Mouse (Mus musculus) CH12.LX (cell line): ENCODE measurements around the gene Fam71e1. TPM values are rescaled to one million over a fixed set of nuclear protein-coding genes. Genes with fewer than 3 reads are reported as not detected.

Experiments
- DNase-seq: peaks from one replicate; pipeline ENCODE4 v3.0.0-alpha.2; 2013; ENCODE audit errors: extremely low read depth
- H3K27ac ChIP-seq: 2 replicates; pipeline ENCODE4 v1.5.1; 2012; ENCODE audit warnings: low read depth, mild to moderate bottlenecking, control low read depth, moderate library complexity; ENCODE audit not compliant: insufficient read depth
- H3K27me3 ChIP-seq: replicated peaks from 2 replicates; pipeline ENCODE3; 2012; ENCODE audit warnings: inconsistent platforms
- H3K36me3 ChIP-seq, 2 experiments: replicated peaks in 1 of 2; 2 replicates each; pipeline versions ENCODE3 to v1.6.1; 2012; ENCODE audit warnings: inconsistent platforms in 1 of 2, low read length in 1 of 2, mild to moderate bottlenecking in 1 of 2, mixed read lengths in 1 of 2, moderate library complexity in 1 of 2; ENCODE audit not compliant: control insufficient read depth in 1 of 2, insufficient read depth in 1 of 2
- H3K4me1 ChIP-seq, 2 experiments: 2 replicates each; pipeline ENCODE4 v1.6.1; 2012; ENCODE audit warnings: inconsistent platforms in 1 of 2, moderate library complexity in 1 of 2; ENCODE audit not compliant: insufficient read depth in 2 of 2, control insufficient read depth in 1 of 2
- H3K4me2 ChIP-seq: 2 replicates; pipeline ENCODE4 v1.6.1; 2012; ENCODE audit warnings: low read depth, mild to moderate bottlenecking, control low read depth; ENCODE audit not compliant: poor library complexity, insufficient read depth, severe bottlenecking
- H3K4me3 ChIP-seq, 3 experiments: fragments of 150-350 bp in 1 of 3; sonication (generic) in 1 of 3; replicated peaks in 1 of 3; 2 replicates each; pipeline versions ENCODE3 to v1.5.1; 2011 to 2012; ENCODE audit warnings: low read depth in 2 of 3, low read length in 2 of 3, mild to moderate bottlenecking in 2 of 3, moderate library complexity in 2 of 3, control low read depth in 1 of 3, improper control_type of control experiment in 1 of 3, inconsistent platforms in 1 of 3, mixed read lengths in 1 of 3; ENCODE audit not compliant: poor library complexity in 1 of 3
- H3K79me2 ChIP-seq: replicated peaks from 2 replicates; pipeline ENCODE4 v1.6.1; 2012; ENCODE audit warnings: mild to moderate bottlenecking, moderate library complexity; ENCODE audit not compliant: control insufficient read depth, poor library complexity, insufficient read depth, severe bottlenecking; ENCODE audit errors: extremely low read depth
- H3K9ac ChIP-seq: 2 replicates; pipeline ENCODE4 v1.6.1; 2012; ENCODE audit warnings: low read depth, mild to moderate bottlenecking, control low read depth, moderate library complexity; ENCODE audit not compliant: insufficient read depth
- H3K9me3 ChIP-seq: replicated peaks from 2 replicates; pipeline ENCODE3; 2012; ENCODE audit warnings: low read length, inconsistent platforms, mixed read lengths
- GABPA ChIP-seq: IDR thresholded peaks from 2 replicates; pipeline ENCODE4 v1.6.1; 2012; ENCODE audit warnings: low read depth, low read length, improper control_type of control experiment, inconsistent platforms; ENCODE audit not compliant: insufficient replicate concordance
- MAFK ChIP-seq: IDR thresholded peaks from 2 replicates; pipeline ENCODE4 v1.6.1; 2011; ENCODE audit warnings: low read length, improper control_type of control experiment; ENCODE audit not compliant: insufficient replicate concordance
- PAX5 ChIP-seq: IDR thresholded peaks from 2 replicates; pipeline ENCODE4 v1.6.1; 2012; ENCODE audit warnings: low read length, inconsistent platforms, mixed read lengths
- POLR2AphosphoS2 ChIP-seq: IDR thresholded peaks from 2 replicates; pipeline ENCODE4 v1.6.1; 2011; ENCODE audit warnings: low read depth, low read length, improper control_type of control experiment
- RAD21 ChIP-seq: IDR thresholded peaks from 2 replicates; pipeline ENCODE4 v1.6.1; 2011; ENCODE audit warnings: low read depth, mild to moderate bottlenecking, low read length, improper control_type of control experiment, moderate library complexity
- TBP ChIP-seq: conservative IDR thresholded peaks from 2 replicates; pipeline ENCODE4 v1.6.1; 2011; ENCODE audit warnings: low read depth, low read length, improper control_type of control experiment
- ZKSCAN1 ChIP-seq: IDR thresholded peaks from 2 replicates; pipeline ENCODE4 v1.6.1; 2012; ENCODE audit warnings: low read depth, inconsistent platforms, low read length, improper control_type of control experiment, borderline replicate concordance
- ZMIZ1 ChIP-seq: IDR thresholded peaks from 2 replicates; pipeline ENCODE4 v1.6.1; 2012; ENCODE audit warnings: low read depth, mild to moderate bottlenecking, inconsistent platforms, low read length, improper control_type of control experiment
- ZNF384 ChIP-seq: IDR thresholded peaks from 2 replicates; pipeline ENCODE4 v1.6.1; 2012; ENCODE audit warnings: low read depth, low read length, improper control_type of control experiment, inconsistent platforms
- dilution Hi-C: fragments of 300-500 bp; cut with MboI; formaldehyde crosslinking; loops from 2 replicates; pipeline ENCODE4 v1.14.3; 2020; ENCODE audit warnings: low sequenced_read_pairs; ENCODE audit not compliant: extremely low pct_unique_long_range_greater_than_20kb, extremely low pct_ligation_motif_present
- in situ Hi-C: fragments of 300-500 bp; cut with MboI; formaldehyde crosslinking; loops from 3 replicates; pipeline ENCODE4 v1.14.3; 2019; ENCODE audit warnings: low sequenced_read_pairs, low pct_ligation_motif_present, low pct_unique_long_range_greater_than_20kb, mixed read lengths
- polyA plus RNA-seq: library from polyadenylated mRNA; unstranded; fragments of >175 nt; gene quantifications from 2 replicates; pipeline ENCODE4 v1.2.1, GENCODE M21; 2012; ENCODE audit warnings: low read depth; ENCODE audit not compliant: insufficient read length
- total RNA-seq, 2 experiments: library from RNA; depleted of rRNA; stranded (reverse); fragments of 300-350 nt in 1 of 2; fragments of >200 nt in 1 of 2; gene quantifications; 2 replicates each; pipeline ENCODE4 v1.2.3; 2012 to 2014

Gene Fam71e1
- total and polyA plus RNA-seq, 3 experiments, result 0.39 to 1.2 TPM; not detected in 1

DNA sequence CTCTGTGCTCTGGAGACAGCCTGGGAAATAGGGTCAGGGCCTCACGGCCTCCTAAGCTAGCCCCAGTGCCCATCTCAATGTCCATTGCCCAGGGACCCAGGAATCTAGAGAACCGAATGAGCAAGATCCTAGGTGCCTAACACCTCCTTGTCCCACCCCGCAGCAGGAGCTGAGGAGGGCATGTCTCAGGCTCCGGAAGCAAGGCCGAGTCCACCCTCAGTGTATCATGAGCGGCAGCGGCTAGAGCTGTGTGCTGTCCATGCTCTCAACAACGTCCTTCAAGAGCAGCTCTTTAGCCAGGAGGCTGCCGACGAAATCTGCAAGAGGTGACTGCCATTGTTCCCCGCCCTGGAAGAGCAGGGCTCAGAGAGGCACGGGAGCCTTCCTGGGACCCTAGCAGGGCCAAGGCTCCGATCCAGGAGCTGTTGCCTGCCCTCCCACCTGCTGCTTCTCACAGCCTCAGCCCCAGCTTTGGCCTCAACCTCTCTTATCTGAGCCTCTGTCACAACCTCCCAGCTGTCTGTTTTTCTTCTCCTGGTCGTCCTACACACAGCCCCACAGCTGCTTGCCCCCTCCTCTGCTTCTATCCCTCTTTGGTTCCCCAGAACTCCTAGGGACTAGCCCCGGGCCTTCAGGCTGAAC lies 27.6 kb upstream of the Fam71e1 start:
- dilution Hi-C loops, result no loop called here
- peaks cover 26% of the 10 kb centered on the region for H3K27me3 ChIP-seq
- in situ Hi-C loops, result no loop called here
- peaks cover 8 to 30% of the 10 kb centered on the region in 2 experiments for H3K4me1 ChIP-seq
- H3K79me2 ChIP-seq, result no peaks in the 10 kb centered on the region
- H3K4me3 ChIP-seq, result peak overlapping the region; percentile 68 to 87 (median 85)
- H3K36me3 ChIP-seq, result peaks cover 4 to 27% of the 10 kb centered on the region in 2 experiments
- H3K4me2 ChIP-seq, result peak overlapping the region; percentile 69
- TF ChIP-seq PAX5, result no peak
- TF ChIP-seq ZKSCAN1, result no peak
- TF ChIP-seq GABPA, result no peak
- TF ChIP-seq POLR2AphosphoS2, result no peak
- no peak overlapping the region for H3K27ac ChIP-seq
- no peak for DNase-seq
- peak overlapping the region; percentile 80 for H3K9ac ChIP-seq
- H3K9me3 ChIP-seq, result no peaks in the 10 kb centered on the region

DNA sequence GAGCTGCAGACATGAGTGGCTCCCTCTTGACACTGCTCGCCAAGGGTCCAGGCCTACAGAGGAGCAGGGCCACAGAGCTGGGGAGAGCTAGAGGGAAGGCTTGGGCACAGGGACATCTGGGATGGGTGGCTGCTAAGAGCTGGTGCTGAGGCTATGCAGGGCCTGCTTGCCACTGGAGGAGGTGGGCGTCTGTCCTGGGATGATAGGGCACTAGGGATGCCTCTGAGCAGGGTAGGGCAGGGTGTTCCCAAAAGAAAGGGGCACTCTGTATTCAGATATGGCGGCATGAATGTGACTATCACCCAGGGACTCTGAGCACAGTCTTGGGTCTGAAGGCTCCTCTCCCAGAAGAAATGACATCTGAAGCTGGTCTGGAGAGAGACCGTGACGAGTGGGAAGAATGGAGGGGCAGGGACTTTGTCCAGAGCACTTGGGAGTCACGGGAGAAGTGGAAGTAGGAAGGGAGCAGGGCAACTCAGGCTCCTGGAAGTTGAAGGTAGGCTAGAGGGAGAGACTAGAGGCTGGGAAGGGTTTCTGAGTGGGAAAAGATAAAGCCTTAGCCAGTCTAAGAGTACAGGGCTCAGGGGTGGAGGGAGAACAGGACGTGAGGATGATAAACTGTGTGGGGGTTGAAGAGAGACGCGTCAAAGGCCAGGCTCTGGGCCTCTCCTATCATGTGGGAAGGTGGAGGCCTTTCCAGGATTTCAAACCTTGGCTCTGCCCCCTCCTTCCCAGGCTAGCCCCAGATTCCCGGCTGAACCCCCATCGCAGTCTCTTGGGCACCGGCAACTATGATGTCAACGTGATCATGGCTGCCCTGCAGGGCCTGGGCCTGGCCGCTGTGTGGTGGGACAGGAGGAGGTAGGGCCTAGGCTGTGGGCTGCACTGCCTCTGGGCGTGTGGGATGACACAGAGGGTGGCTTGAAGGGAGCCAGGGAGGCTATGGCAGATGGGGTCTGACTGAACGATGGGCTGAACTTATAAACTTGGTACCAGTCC lies 26.4 kb upstream of the Fam71e1 start:
- H3K4me2 ChIP-seq, result no peak overlapping the region
- H3K9ac ChIP-seq, result no peak overlapping the region
- no peaks in the 10 kb centered on the region for H3K9me3 ChIP-seq
- H3K4me1 ChIP-seq, result peaks cover 11 to 36% of the 10 kb centered on the region in 2 experiments
- H3K27ac ChIP-seq, result no peak overlapping the region
- in situ Hi-C loops, result loop anchor here (5.0 kb wide), 1 partner anchor 68 kb away; no protein-coding TSS in a partner anchor
- H3K36me3 ChIP-seq, result peaks cover 4 to 27% of the 10 kb centered on the region in 2 experiments
- no peaks in the 10 kb centered on the region for H3K79me2 ChIP-seq
- H3K4me3 ChIP-seq, result no peak overlapping the region
- no peak for DNase-seq
- dilution Hi-C loops, result no loop called here
- no peak for TF ChIP-seq POLR2AphosphoS2
- peaks cover 21% of the 10 kb centered on the region for H3K27me3 ChIP-seq

DNA sequence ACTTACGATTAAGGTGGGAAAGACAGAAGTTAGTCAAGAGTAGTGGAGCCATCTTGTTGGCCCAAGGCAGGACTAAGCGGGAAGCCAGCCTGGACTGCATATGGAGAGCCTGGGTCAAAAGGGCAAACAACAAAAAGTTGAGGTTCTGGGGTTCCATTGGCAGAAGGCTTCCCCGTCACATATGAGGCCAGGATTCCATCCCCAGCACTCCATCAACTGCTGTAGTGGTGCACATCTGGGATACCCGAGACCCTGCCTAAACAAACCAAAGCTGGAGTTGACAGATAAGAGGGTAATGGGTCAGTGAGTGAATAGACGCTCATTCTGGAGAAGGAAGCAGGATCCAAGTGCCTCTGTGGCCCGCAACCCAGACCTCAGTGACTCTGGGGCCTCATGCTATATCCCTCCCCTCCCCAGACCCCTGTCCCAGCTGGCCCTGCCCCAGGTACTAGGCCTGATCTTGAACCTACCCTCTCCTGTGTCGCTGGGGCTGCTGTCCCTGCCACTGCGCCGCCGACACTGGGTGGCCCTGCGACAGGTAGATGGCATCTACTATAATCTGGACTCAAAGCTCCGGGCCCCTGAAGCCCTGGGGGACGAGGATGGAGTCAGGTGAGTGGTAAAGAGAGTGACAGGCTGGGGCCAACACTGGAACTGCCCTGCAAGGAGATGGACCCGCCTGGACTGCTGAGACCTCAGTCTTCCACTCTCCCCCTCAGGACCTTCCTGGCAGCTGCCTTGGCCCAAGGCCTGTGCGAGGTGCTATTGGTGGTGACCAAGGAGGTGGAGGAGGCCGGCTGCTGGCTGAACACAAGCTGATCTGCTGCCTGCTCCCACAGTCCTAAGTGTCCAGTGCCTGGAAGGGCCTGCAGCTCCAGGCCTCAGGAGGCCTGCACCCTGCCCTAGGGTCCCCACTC lies 25.4 kb upstream of the Fam71e1 start:
- Histone ChIP-seq H3K79me2 (no peaks in the 10 kb centered on the region), H3K4me2 (no peak overlapping the region), H3K27me3 (peaks cover 21% of the 10 kb centered on the region), H3K4me1 (peaks cover 11 to 36% of the 10 kb centered on the region in 2 experiments), H3K9ac (no peak overlapping the region), H3K9me3 (no peaks in the 10 kb centered on the region), H3K27ac (no peak overlapping the region), H3K36me3 (peaks cover 4 to 27% of the 10 kb centered on the region in 2 experiments), H3K4me3 (no peak overlapping the region)
- DNase-seq, result no peak
- dilution Hi-C loops (no loop called here), in situ Hi-C loops (loop anchor here (5.0 kb wide), 1 partner anchor 69 kb away; no protein-coding TSS in a partner anchor)
- TF ChIP-seq RAD21 (no peak), TBP (no peak), ZNF384 (no peak), ZMIZ1 (no peak), MAFK (no peak)
